In the genomic region with DNA sequence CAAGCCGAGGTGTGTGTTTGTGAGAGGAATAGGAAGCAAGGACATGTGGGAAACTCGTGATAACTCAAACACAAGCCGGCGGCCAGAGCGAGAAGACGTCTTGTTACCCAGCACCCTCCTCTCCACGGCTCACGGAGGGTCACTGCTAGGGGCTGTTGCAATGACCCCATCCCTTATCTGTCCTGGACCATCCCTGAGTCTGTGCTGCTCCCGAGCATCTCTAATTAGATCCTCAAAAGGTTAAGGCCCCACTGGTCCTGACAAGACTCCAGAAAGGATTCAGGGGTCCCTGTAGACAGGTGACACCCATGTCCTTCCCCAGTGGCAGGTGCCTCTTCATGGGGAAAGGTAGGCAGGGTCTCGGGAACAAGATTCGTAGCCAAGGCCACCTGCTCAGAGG, we compare ENCODE assay signal across 23 mouse cellular contexts.
"Had no signal": no experiment of that assay in that cellular context is flagged by ENCODE, and none has a peak within 500 bp of the region (broad histone marks: within the 10 kb centered on the region; RNA-seq: fewer than 3 reads in every experiment).

No protein-coding gene starts in this region.

- H3K4me3 ChIP-seq: layer of hippocampus, adult 2 months; limb, embryonic 10.5 days; limb, embryonic 13.5 days; liver, embryonic 12.5 days; liver, embryonic 15.5 days; lung, embryonic 15.5 days; megakaryocyte, embryonic 14.5 days; neural tube, embryonic 12.5 days; neural tube, embryonic 15.5 days had no signal

- H3K4me1 ChIP-seq: liver, embryonic 12.5 days; liver, embryonic 15.5 days; lung, embryonic 15.5 days; megakaryocyte, embryonic 14.5 days had no signal

- H3K4me2 ChIP-seq: limb, embryonic 13.5 days; liver, embryonic 12.5 days; liver, embryonic 15.5 days; lung, embryonic 15.5 days; neural tube, embryonic 12.5 days; neural tube, embryonic 15.5 days had no signal

- H3K27ac ChIP-seq: kidney, postnatal 0 days; layer of hippocampus, adult 2 months; limb, embryonic 10.5 days; limb, embryonic 13.5 days; liver, embryonic 12.5 days; liver, embryonic 15.5 days; lung, embryonic 15.5 days; neural tube, embryonic 12.5 days; neural tube, embryonic 15.5 days; stomach, postnatal 0 days had no signal

- H3K36me3 ChIP-seq: limb, embryonic 10.5 days; limb, embryonic 13.5 days; liver, embryonic 12.5 days; liver, embryonic 15.5 days; lung, embryonic 15.5 days; neural tube, embryonic 12.5 days; neural tube, embryonic 15.5 days had no signal

- H3K27me3 ChIP-seq: liver, embryonic 15.5 days; lung, embryonic 15.5 days; megakaryocyte, embryonic 14.5 days; neural tube, embryonic 12.5 days; neural tube, embryonic 15.5 days had no signal

- DNase-seq: kidney, adult 2 months; layer of hippocampus, adult 9-11 months; liver; lung, adult 18-20 months; lung, postnatal 10 days; lung, postnatal 36 days; right cerebral cortex, adult 18-20 months; right cerebral cortex, postnatal 14 days; right cerebral cortex, postnatal 4 days; thymus, adult 2 months; thymus, postnatal 14 days; thymus, postnatal 4 days had no signal

- H3K9ac ChIP-seq: limb, embryonic 13.5 days; liver, embryonic 12.5 days; liver, embryonic 15.5 days; lung, embryonic 15.5 days; neural tube, embryonic 12.5 days; neural tube, embryonic 15.5 days had no signal

- ATAC-seq: liver, embryonic 12.5 days had no signal

- H3K9me3 ChIP-seq: limb, embryonic 10.5 days; limb, embryonic 13.5 days; liver, embryonic 12.5 days; liver, embryonic 15.5 days; lung, embryonic 15.5 days; megakaryocyte, embryonic 14.5 days; neural tube, embryonic 12.5 days; neural tube, embryonic 15.5 days had no signal
